Mouse (Mus musculus): ENCODE measurements around the gene Phf2.
"Not testable (repeated sequence)": the region's sequence is repeated elsewhere in the genome, so short reads cannot be mapped to it uniquely, and the experiment has no call there.

Gene Phf2

GRCm38 (mm10) chr13:48857246-48857932 is 13.5 kb downstream of the Phf2 start:
- DNase-seq = no peak

- no peak for DNase-seq
Observed at GRCm38 (mm10) chr13:48853947-48854346, 17.0 kb downstream of the Phf2 start.

- DNase-seq = no peak
Observed at GRCm38 (mm10) chr13:48853475-48853874, 17.4 kb downstream of the Phf2 start.

- no peak for DNase-seq
Observed at GRCm38 (mm10) chr13:48852859-48853258, 18.1 kb downstream of the Phf2 start.

- DNase-seq = no peak
Observed at GRCm38 (mm10) chr13:48851719-48852118, 19.2 kb downstream of the Phf2 start.

- no peak for DNase-seq
Observed at GRCm38 (mm10) chr13:48850771-48851170, 20.1 kb downstream of the Phf2 start.

- no peak for DNase-seq
Observed at GRCm38 (mm10) chr13:48850326-48850725, 20.6 kb downstream of the Phf2 start.

GRCm38 (mm10) chr13:48849155-48849554 is 21.8 kb downstream of the Phf2 start:
- peak; percentile 53 for DNase-seq

- DNase-seq = no peak
Observed at GRCm38 (mm10) chr13:48845308-48845707, 25.6 kb downstream of the Phf2 start.

- DNase-seq = no peak
Observed at GRCm38 (mm10) chr13:48843530-48843929, 27.4 kb downstream of the Phf2 start.

GRCm38 (mm10) chr13:48841905-48842592 is 28.9 kb downstream of the Phf2 start:
- DNase-seq = no peak

- DNase-seq = no peak
Observed at GRCm38 (mm10) chr13:48838284-48838683, 32.6 kb downstream of the Phf2 start.

- no peak for DNase-seq
Observed at GRCm38 (mm10) chr13:48837537-48837936, 33.4 kb downstream of the Phf2 start.

GRCm38 (mm10) chr13:48830528-48831250 is 40.2 kb downstream of the Phf2 start:
- DNase-seq = no peak

GRCm38 (mm10) chr13:48829780-48830179 is 41.1 kb downstream of the Phf2 start:
- no peak for DNase-seq

- no peak for DNase-seq
Observed at GRCm38 (mm10) chr13:48822871-48823270, 48.0 kb downstream of the Phf2 start.

GRCm38 (mm10) chr13:48822288-48822687 is 48.6 kb downstream of the Phf2 start:
- no peak for DNase-seq

GRCm38 (mm10) chr13:48819131-48819530 is 51.8 kb downstream of the Phf2 start:
- no peak for DNase-seq

- DNase-seq = no peak
Observed at GRCm38 (mm10) chr13:48814406-48814805, 56.5 kb downstream of the Phf2 start.

GRCm38 (mm10) chr13:48810991-48811390 is 59.9 kb downstream of the Phf2 start:
- DNase-seq = no peak

GRCm38 (mm10) chr13:48810274-48810823 is 60.6 kb downstream of the Phf2 start:
- DNase-seq = no peak

- not testable (repeated sequence) for DNase-seq
Observed at GRCm38 (mm10) chr13:48809668-48810067, 61.3 kb downstream of the Phf2 start.

- peak; percentile 43 for DNase-seq
Observed at GRCm38 (mm10) chr13:48807481-48808031, 63.4 kb downstream of the Phf2 start.

Data from right cerebral cortex, postnatal 14 days (tissue).